Mouse (Mus musculus) CH12.LX (cell line): ENCODE measurements around the gene Snai1. TPM values are rescaled to one million over a fixed set of nuclear protein-coding genes. Genes with fewer than 3 reads are reported as not detected.

ENCODE experiments used
- DNase-seq: peaks from one replicate; pipeline ENCODE4 v3.0.0-alpha.2; 2013; ENCODE audit errors: extremely low read depth
- H3K27ac ChIP-seq: 2 replicates; pipeline ENCODE4 v1.5.1; 2012; ENCODE audit warnings: low read depth, mild to moderate bottlenecking, control low read depth, moderate library complexity; ENCODE audit not compliant: insufficient read depth
- H3K27me3 ChIP-seq: replicated peaks from 2 replicates; pipeline ENCODE3; 2012; ENCODE audit warnings: inconsistent platforms
- H3K36me3 ChIP-seq, 2 experiments: replicated peaks in 1 of 2; 2 replicates each; pipeline versions ENCODE3 to v1.6.1; 2012; ENCODE audit warnings: inconsistent platforms in 1 of 2, low read length in 1 of 2, mild to moderate bottlenecking in 1 of 2, mixed read lengths in 1 of 2, moderate library complexity in 1 of 2; ENCODE audit not compliant: control insufficient read depth in 1 of 2, insufficient read depth in 1 of 2
- H3K4me1 ChIP-seq, 2 experiments: 2 replicates each; pipeline ENCODE4 v1.6.1; 2012; ENCODE audit warnings: inconsistent platforms in 1 of 2, moderate library complexity in 1 of 2; ENCODE audit not compliant: insufficient read depth in 2 of 2, control insufficient read depth in 1 of 2
- H3K4me2 ChIP-seq: 2 replicates; pipeline ENCODE4 v1.6.1; 2012; ENCODE audit warnings: low read depth, mild to moderate bottlenecking, control low read depth; ENCODE audit not compliant: poor library complexity, insufficient read depth, severe bottlenecking
- H3K4me3 ChIP-seq, 3 experiments: fragments of 150-350 bp in 1 of 3; sonication (generic) in 1 of 3; replicated peaks in 1 of 3; 2 replicates each; pipeline versions ENCODE3 to v1.5.1; 2011 to 2012; ENCODE audit warnings: low read depth in 2 of 3, low read length in 2 of 3, mild to moderate bottlenecking in 2 of 3, moderate library complexity in 2 of 3, control low read depth in 1 of 3, improper control_type of control experiment in 1 of 3, inconsistent platforms in 1 of 3, mixed read lengths in 1 of 3; ENCODE audit not compliant: poor library complexity in 1 of 3
- H3K79me2 ChIP-seq: replicated peaks from 2 replicates; pipeline ENCODE4 v1.6.1; 2012; ENCODE audit warnings: mild to moderate bottlenecking, moderate library complexity; ENCODE audit not compliant: control insufficient read depth, poor library complexity, insufficient read depth, severe bottlenecking; ENCODE audit errors: extremely low read depth
- H3K9ac ChIP-seq: 2 replicates; pipeline ENCODE4 v1.6.1; 2012; ENCODE audit warnings: low read depth, mild to moderate bottlenecking, control low read depth, moderate library complexity; ENCODE audit not compliant: insufficient read depth
- H3K9me3 ChIP-seq: replicated peaks from 2 replicates; pipeline ENCODE3; 2012; ENCODE audit warnings: low read length, inconsistent platforms, mixed read lengths
- CHD2 ChIP-seq: IDR thresholded peaks from 2 replicates; pipeline ENCODE4 v1.6.1; 2011; ENCODE audit warnings: low read length, improper control_type of control experiment
- CTCF ChIP-seq, 2 experiments: IDR thresholded peaks in 1 of 2; conservative IDR thresholded peaks in 1 of 2; 2 replicates each; pipeline ENCODE4 v1.5.1; 2011 to 2012; ENCODE audit warnings: low read depth in 2 of 2, low read length in 2 of 2, improper control_type of control experiment in 1 of 2, inconsistent platforms in 1 of 2, mild to moderate bottlenecking in 1 of 2, moderate library complexity in 1 of 2
- E2F4 ChIP-seq: IDR thresholded peaks from 2 replicates; pipeline ENCODE4 v1.6.1; 2011; ENCODE audit warnings: low read depth, low read length, improper control_type of control experiment; ENCODE audit not compliant: insufficient replicate concordance
- ELF1 ChIP-seq: IDR thresholded peaks from 2 replicates; pipeline ENCODE4 v1.6.1; 2014; ENCODE audit warnings: low read depth, mild to moderate bottlenecking, inconsistent platforms, low read length, improper control_type of control experiment
- EP300 ChIP-seq: IDR thresholded peaks from 2 replicates; pipeline ENCODE4 v1.6.1; 2011; ENCODE audit warnings: low read length, improper control_type of control experiment
- GABPA ChIP-seq: IDR thresholded peaks from 2 replicates; pipeline ENCODE4 v1.6.1; 2012; ENCODE audit warnings: low read depth, low read length, improper control_type of control experiment, inconsistent platforms; ENCODE audit not compliant: insufficient replicate concordance
- IRF4 ChIP-seq: IDR thresholded peaks from 2 replicates; pipeline ENCODE4 v1.6.1; 2014; ENCODE audit warnings: low read depth, mild to moderate bottlenecking, inconsistent platforms, low read length, improper control_type of control experiment
- JUN ChIP-seq: IDR thresholded peaks from 2 replicates; pipeline ENCODE4 v1.6.1; 2011; ENCODE audit warnings: low read depth, mild to moderate bottlenecking, low read length, improper control_type of control experiment, moderate library complexity; ENCODE audit not compliant: insufficient read depth
- MAZ ChIP-seq: IDR thresholded peaks from 2 replicates; pipeline ENCODE4 v1.6.1; 2012; ENCODE audit warnings: low read depth, mild to moderate bottlenecking, inconsistent platforms, low read length, improper control_type of control experiment, moderate library complexity
- MEF2A ChIP-seq: IDR thresholded peaks from 2 replicates; pipeline ENCODE4 v1.6.1; 2014; ENCODE audit warnings: low read depth, mild to moderate bottlenecking, inconsistent platforms, low read length, improper control_type of control experiment, borderline replicate concordance
- MXI1 ChIP-seq: IDR thresholded peaks from 2 replicates; pipeline ENCODE4 v1.6.1; 2011; ENCODE audit warnings: mild to moderate bottlenecking, low read depth, low read length, improper control_type of control experiment
- MYC ChIP-seq: IDR thresholded peaks from 2 replicates; pipeline ENCODE4 v1.6.1; 2011; ENCODE audit warnings: low read depth, mild to moderate bottlenecking, improper control_type of control experiment, low read length
- NELFE ChIP-seq: IDR thresholded peaks from 2 replicates; pipeline ENCODE4 v1.6.1; 2011; ENCODE audit warnings: low read depth, low read length, improper control_type of control experiment
- NRF1 ChIP-seq: IDR thresholded peaks from 2 replicates; pipeline ENCODE4 v1.6.1; 2014; ENCODE audit warnings: low read depth, mild to moderate bottlenecking, inconsistent platforms, low read length, improper control_type of control experiment, moderate library complexity
- PAX5 ChIP-seq: IDR thresholded peaks from 2 replicates; pipeline ENCODE4 v1.6.1; 2012; ENCODE audit warnings: low read length, inconsistent platforms, mixed read lengths
- RAD21 ChIP-seq: IDR thresholded peaks from 2 replicates; pipeline ENCODE4 v1.6.1; 2011; ENCODE audit warnings: low read depth, mild to moderate bottlenecking, low read length, improper control_type of control experiment, moderate library complexity
- RCOR1 ChIP-seq: conservative IDR thresholded peaks from 2 replicates; pipeline ENCODE4 v1.6.1; 2012; ENCODE audit warnings: low read depth, mild to moderate bottlenecking, inconsistent platforms, low read length, improper control_type of control experiment
- SMC3 ChIP-seq: IDR thresholded peaks from 2 replicates; pipeline ENCODE4 v1.6.1; 2011; ENCODE audit warnings: low read depth, low read length, improper control_type of control experiment
- TBP ChIP-seq: conservative IDR thresholded peaks from 2 replicates; pipeline ENCODE4 v1.6.1; 2011; ENCODE audit warnings: low read depth, low read length, improper control_type of control experiment
- UBTF ChIP-seq: IDR thresholded peaks from 2 replicates; pipeline ENCODE4 v1.6.1; 2012; ENCODE audit warnings: low read depth, mild to moderate bottlenecking, inconsistent platforms, low read length, improper control_type of control experiment, moderate library complexity
- USF1 ChIP-seq: IDR thresholded peaks from 2 replicates; pipeline ENCODE4 v1.6.1; 2014; ENCODE audit warnings: low read depth, mild to moderate bottlenecking, inconsistent platforms, low read length, improper control_type of control experiment
- ZNF384 ChIP-seq: IDR thresholded peaks from 2 replicates; pipeline ENCODE4 v1.6.1; 2012; ENCODE audit warnings: low read depth, low read length, improper control_type of control experiment, inconsistent platforms
- dilution Hi-C: fragments of 300-500 bp; cut with MboI; formaldehyde crosslinking; loops from 2 replicates; pipeline ENCODE4 v1.14.3; 2020; ENCODE audit warnings: low sequenced_read_pairs; ENCODE audit not compliant: extremely low pct_unique_long_range_greater_than_20kb, extremely low pct_ligation_motif_present
- in situ Hi-C: fragments of 300-500 bp; cut with MboI; formaldehyde crosslinking; loops from 3 replicates; pipeline ENCODE4 v1.14.3; 2019; ENCODE audit warnings: low sequenced_read_pairs, low pct_ligation_motif_present, low pct_unique_long_range_greater_than_20kb, mixed read lengths
- polyA plus RNA-seq: library from polyadenylated mRNA; unstranded; fragments of >175 nt; gene quantifications from 2 replicates; pipeline ENCODE4 v1.2.1, GENCODE M21; 2012; ENCODE audit warnings: low read depth; ENCODE audit not compliant: insufficient read length
- total RNA-seq, 2 experiments: library from RNA; depleted of rRNA; stranded (reverse); fragments of 300-350 nt in 1 of 2; fragments of >200 nt in 1 of 2; gene quantifications; 2 replicates each; pipeline ENCODE4 v1.2.3; 2012 to 2014

The Snai1 gene
- total and polyA plus RNA-seq, 3 experiments: 1.6 to 12.6 (median 3.1) TPM

DNA sequence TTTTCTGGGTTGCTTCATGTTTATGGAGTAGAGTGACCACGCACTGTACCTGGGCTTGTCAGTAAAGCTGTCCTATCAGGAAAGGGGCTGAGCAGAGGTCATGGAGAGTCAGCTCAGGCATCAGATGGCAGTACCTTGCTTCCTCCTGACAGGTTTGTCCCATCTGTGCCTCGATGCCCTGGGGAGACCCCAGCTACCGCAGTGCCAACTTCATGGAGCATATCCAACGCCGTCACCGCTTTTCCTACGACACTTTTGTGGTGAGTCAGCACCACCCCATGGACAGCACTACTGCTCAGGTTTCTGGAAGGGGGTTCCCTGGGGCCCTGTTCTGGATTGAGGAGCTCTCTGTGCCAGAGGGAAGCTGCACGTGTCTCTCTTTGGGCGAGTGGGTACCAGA lies 25.6 kb upstream of the Snai1 start:
- TF ChIP-seq NRF1: no peak
- TF ChIP-seq, all 38 proteins: peak for 0
- Histone ChIP-seq H3K4me3 (no peak overlapping the region), H3K27ac (no peak overlapping the region), H3K4me1 (peaks cover 0 to 36% of the 10 kb centered on the region in 2 experiments; a peak in 2 of 4 replicates), H3K4me2 (no peak overlapping the region), H3K9ac (no peak overlapping the region), H3K9me3 (no peaks in the 10 kb centered on the region), H3K79me2 (peaks cover 22% of the 10 kb centered on the region), H3K27me3 (no peaks in the 10 kb centered on the region), H3K36me3 (peaks cover 85 to 94% of the 10 kb centered on the region in 2 experiments)
- dilution Hi-C loops: no loop called here
- in situ Hi-C loops: no loop called here
- DNase-seq: no peak

DNA sequence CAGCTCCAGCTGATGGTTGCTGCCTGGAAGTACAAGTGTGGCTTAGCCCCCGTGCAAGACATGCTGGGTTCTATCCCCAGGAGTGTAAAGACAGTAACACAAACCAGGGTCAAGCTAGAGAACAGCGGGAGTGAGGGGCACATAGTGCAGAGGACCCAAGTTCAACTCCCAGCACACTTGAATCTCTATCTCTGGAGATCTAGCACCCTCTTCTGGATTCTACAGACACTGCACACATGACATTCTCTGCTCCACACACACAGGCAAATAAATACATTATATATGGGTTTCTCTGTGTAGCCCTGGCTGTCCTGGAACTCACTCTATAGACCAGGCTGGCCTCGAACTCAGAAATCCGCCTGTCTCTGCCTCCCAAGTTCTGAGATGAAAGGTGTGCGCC lies 25.0 kb upstream of the Snai1 start:
- no peak overlapping the region for H3K4me2 ChIP-seq
- in situ Hi-C loops (no loop called here), dilution Hi-C loops (no loop called here)
- no peak overlapping the region for H3K27ac ChIP-seq
- H3K9me3 ChIP-seq: no peaks in the 10 kb centered on the region
- no peak overlapping the region for H3K4me3 ChIP-seq
- H3K36me3 ChIP-seq: peaks cover 86 to 94% of the 10 kb centered on the region in 2 experiments
- no peak for TF ChIP-seq NRF1
- TF ChIP-seq IRF4: no peak
- TF ChIP-seq MXI1: no peak
- no peak for TF ChIP-seq MEF2A
- TF ChIP-seq PAX5: no peak
- TF ChIP-seq MAZ: no peak
- no peak for TF ChIP-seq MYC
- no peak for TF ChIP-seq CHD2
- peak; percentile 62 for TF ChIP-seq RAD21
- no peak for TF ChIP-seq GABPA
- TF ChIP-seq CTCF (conservative IDR thresholded peaks at IDR 0.05 in 1 of 2, IDR thresholded peaks at IDR 0.05 in 1 of 2; ENCODE audit: low read depth in 2 of 2, low read length in 2 of 2): peak in 1 of 2 experiments; percentile 65; a peak in 3 of 4 replicates
- TF ChIP-seq RCOR1: no peak
- TF ChIP-seq JUN: no peak
- TF ChIP-seq USF1: no peak
- no peak for TF ChIP-seq UBTF
- no peak for TF ChIP-seq ELF1
- TF ChIP-seq EP300: no peak
- peak; percentile 28 for TF ChIP-seq SMC3
- no peak for TF ChIP-seq TBP
- TF ChIP-seq ZNF384: no peak
- TF ChIP-seq NELFE: no peak
- TF ChIP-seq E2F4: no peak
- peaks cover 16% of the 10 kb centered on the region for H3K79me2 ChIP-seq
- no peak for DNase-seq
- H3K27me3 ChIP-seq: no peaks in the 10 kb centered on the region
- H3K4me1 ChIP-seq: peaks cover 0 to 34% of the 10 kb centered on the region in 2 experiments; a peak in 2 of 4 replicates
- no peak overlapping the region for H3K9ac ChIP-seq
